Mouse (Mus musculus): ENCODE data around the gene Gmip. TPM values are rescaled to one million over a fixed set of nuclear protein-coding genes. Genes with fewer than 3 reads are reported as not detected.

The Gmip gene
- total and polyA plus RNA-seq, 3 experiments = 48.0 to 85.2 (median 61.2) TPM

DNA sequence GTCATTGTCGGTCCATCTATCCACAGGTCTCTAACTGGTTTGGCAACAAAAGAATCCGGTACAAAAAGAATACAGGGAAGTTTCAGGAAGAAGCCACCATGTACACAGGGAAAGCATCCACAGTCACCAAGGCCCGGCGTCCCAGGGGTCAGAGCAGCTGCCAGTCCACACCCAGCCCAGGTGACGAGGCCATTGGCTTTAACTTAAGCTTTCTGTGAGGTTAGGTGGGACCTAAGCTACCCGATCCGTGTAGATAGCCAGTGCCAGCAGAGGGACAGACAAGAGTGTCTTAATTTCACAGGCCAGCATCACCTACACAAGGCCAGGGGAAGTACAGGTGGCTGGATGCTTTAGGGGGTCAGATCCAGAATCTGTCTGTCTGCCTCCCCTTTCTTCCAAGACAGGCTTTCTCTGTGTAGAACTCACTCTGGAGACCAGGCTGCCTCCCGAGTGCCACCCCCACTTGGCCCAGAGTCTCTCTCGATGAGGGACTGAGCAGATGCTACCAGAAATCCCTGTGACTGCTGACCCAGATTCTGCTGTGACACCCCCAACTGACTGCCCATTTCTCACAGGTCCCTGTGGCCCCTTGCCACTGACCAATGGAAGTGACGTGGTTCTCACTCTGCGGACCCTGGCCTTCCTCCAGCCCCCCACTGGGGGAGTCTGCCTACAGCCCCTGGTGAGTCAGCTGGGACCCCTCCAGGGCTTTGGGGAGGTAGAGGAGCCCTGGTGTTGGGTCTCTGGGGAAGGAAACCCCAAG lies 61.7 kb downstream of the Gmip start:
- Histone ChIP-seq H3K4me1 (ENCODE audit: insufficient read depth, low read depth, low read length) (peaks cover 3% of the 10 kb centered on the region; the same call in 1 of the 2 replicates), H3K27me3 (ENCODE audit: insufficient read depth, low read length) (peaks cover 23% of the 10 kb centered on the region), H3K36me3 (replicated peaks) (no peaks in the 10 kb centered on the region), H3K9me3 (replicated peaks) (no peaks in the 10 kb centered on the region), H3K4me3 (ENCODE audit: low read depth, low read length) (no peak overlapping the region)
- TF ChIP-seq CTCF (IDR thresholded peaks at IDR 0.05; ENCODE audit: low read depth, low read length) = no peak
- TF ChIP-seq GATA1 (IDR thresholded peaks at IDR 0.05; ENCODE audit: borderline replicate concordance, low read length) = no peak
- no peak for TF ChIP-seq TAL1 (conservative IDR thresholded peaks at IDR 0.05; ENCODE audit: low read depth, low read length)
- no peak for TF ChIP-seq GATA2 (IDR thresholded peaks at IDR 0.05; ENCODE audit: borderline replicate concordance, low read depth, low read length)
- no peak for TF ChIP-seq POLR2AphosphoS5 (IDR thresholded peaks at IDR 0.05; ENCODE audit: insufficient replicate concordance, low read depth, low read length)
- no peak for DNase-seq (ENCODE audit: low spot score)
- ATAC-seq (ENCODE audit: extremely low read depth, insufficient number of reproducible peaks, low FRiP score, poor library complexity, severe bottlenecking) = no peak

DNA sequence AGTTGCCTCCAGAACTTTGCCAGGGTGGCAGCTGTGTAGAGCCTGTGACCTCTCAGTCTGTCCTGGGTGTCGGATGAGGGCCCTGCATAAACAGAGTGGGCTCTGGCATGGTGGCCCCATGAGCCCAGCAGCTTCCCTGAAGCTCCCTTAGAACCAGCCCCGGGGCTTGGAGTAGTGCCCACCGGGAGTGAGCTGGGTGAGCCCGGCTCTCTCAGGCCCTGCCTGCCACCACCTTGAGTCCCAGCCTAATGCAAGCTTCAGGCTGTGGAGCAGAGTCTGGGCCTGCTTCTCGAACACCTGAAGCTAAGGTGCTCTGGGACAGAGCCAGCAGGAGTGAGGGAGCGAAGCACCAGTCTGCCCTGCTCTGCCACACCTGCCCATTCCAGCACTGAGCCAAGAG lies 62.4 kb downstream of the Gmip start:
- peaks cover 23% of the 10 kb centered on the region for H3K27me3 ChIP-seq (ENCODE audit: insufficient read depth, low read length)
- no peak for DNase-seq (ENCODE audit: low spot score)
- no peaks in the 10 kb centered on the region for H3K9me3 ChIP-seq (replicated peaks)
- ATAC-seq (ENCODE audit: extremely low read depth, insufficient number of reproducible peaks, low FRiP score, poor library complexity, severe bottlenecking) = no peak
- H3K4me3 ChIP-seq (ENCODE audit: low read depth, low read length) = no peak overlapping the region
- no peaks in the 10 kb centered on the region for H3K36me3 ChIP-seq (replicated peaks)
- H3K4me1 ChIP-seq (ENCODE audit: insufficient read depth, low read depth, low read length) = peaks cover 3% of the 10 kb centered on the region; the same call in 1 of the 2 replicates
- TF ChIP-seq GATA2 (IDR thresholded peaks at IDR 0.05; ENCODE audit: borderline replicate concordance, low read depth, low read length) (no peak), TAL1 (conservative IDR thresholded peaks at IDR 0.05; ENCODE audit: low read depth, low read length) (no peak), GATA1 (IDR thresholded peaks at IDR 0.05; ENCODE audit: borderline replicate concordance, low read length) (no peak), CTCF (IDR thresholded peaks at IDR 0.05; ENCODE audit: low read depth, low read length) (no peak), POLR2AphosphoS5 (IDR thresholded peaks at IDR 0.05; ENCODE audit: insufficient replicate concordance, low read depth, low read length) (no peak)

Other genes with a start within 250 kb of the Gmip start
- gene Zfp868, start 183.1 kb upstream of the Gmip start, total RNA-seq (2014; fragmentation: Nextera tagmentation) = 52.1 and 63.8 TPM in 2 replicates
- 27.4 and 28.5 TPM in 2 replicates for gene Zfp868, start 183.1 kb upstream of the Gmip start, total RNA-seq (2017)
- gene Zfp868, start 183.1 kb upstream of the Gmip start, polyA plus RNA-seq (2012) = 1.0 and 1.6 TPM in 2 replicates
- gene Zfp964, start 154.2 kb upstream of the Gmip start, total RNA-seq (2014; fragmentation: Nextera tagmentation) = 0.29 and 0.53 TPM in 2 replicates
- 0.16 and 0.29 TPM in 2 replicates for gene Zfp964, start 154.2 kb upstream of the Gmip start, total RNA-seq (2017)
- gene Zfp964, start 154.2 kb upstream of the Gmip start, polyA plus RNA-seq (2012) = not detected in 2 replicates
- gene Zfp869, start 98.0 kb upstream of the Gmip start, total RNA-seq (2014; fragmentation: Nextera tagmentation) = 34.8 and 41.2 TPM in 2 replicates
- gene Zfp869, start 98.0 kb upstream of the Gmip start, total RNA-seq (2017) = 33.6 and 37.9 TPM in 2 replicates
- gene Zfp869, start 98.0 kb upstream of the Gmip start, polyA plus RNA-seq (2012) = 1.3 and 1.4 TPM in 2 replicates
- 13.4 and 16.4 TPM in 2 replicates for gene Zfp963, start 58.7 kb upstream of the Gmip start, total RNA-seq (2014; fragmentation: Nextera tagmentation)
- gene Zfp963, start 58.7 kb upstream of the Gmip start, total RNA-seq (2017) = 6.7 and 7.5 TPM in 2 replicates
- 0.45 and 0.51 TPM in 2 replicates for gene Zfp963, start 58.7 kb upstream of the Gmip start, polyA plus RNA-seq (2012)
- not detected in 2 replicates for gene Gm20422, start 33.8 kb upstream of the Gmip start, total RNA-seq (2014; fragmentation: Nextera tagmentation)
- 0.38 TPM in 1 of 2 replicates, not detected in the other for gene Gm20422, start 33.8 kb upstream of the Gmip start, total RNA-seq (2017)
- 0.99 and 1.4 TPM in 2 replicates for gene Gm20422, start 33.8 kb upstream of the Gmip start, polyA plus RNA-seq (2012)
- gene Atp13a1, start 17.5 kb upstream of the Gmip start, total RNA-seq (2014; fragmentation: Nextera tagmentation) = 27.8 and 29.8 TPM in 2 replicates
- gene Atp13a1, start 17.5 kb upstream of the Gmip start, total RNA-seq (2017) = 17.8 and 23.8 TPM in 2 replicates
- 40.7 and 43.6 TPM in 2 replicates for gene Atp13a1, start 17.5 kb upstream of the Gmip start, polyA plus RNA-seq (2012)
- gene Zfp866, start 17.5 kb upstream of the Gmip start, total RNA-seq (2014; fragmentation: Nextera tagmentation) = 32.8 and 36.6 TPM in 2 replicates
- gene Zfp866, start 17.5 kb upstream of the Gmip start, total RNA-seq (2017) = 35.3 and 35.4 TPM in 2 replicates
- gene Zfp866, start 17.5 kb upstream of the Gmip start, polyA plus RNA-seq (2012) = 1.2 and 1.9 TPM in 2 replicates
- 2.5 and 4.3 TPM in 2 replicates for gene Lpar2, start 13.8 kb downstream of the Gmip start, total RNA-seq (2014; fragmentation: Nextera tagmentation)
- gene Lpar2, start 13.8 kb downstream of the Gmip start, total RNA-seq (2017) = 1.5 and 1.8 TPM in 2 replicates
- 0.65 and 0.69 TPM in 2 replicates for gene Lpar2, start 13.8 kb downstream of the Gmip start, polyA plus RNA-seq (2012)
- 2.0 and 2.2 TPM in 2 replicates for gene Pbx4, start 23.8 kb downstream of the Gmip start, total RNA-seq (2014; fragmentation: Nextera tagmentation)
- gene Pbx4, start 23.8 kb downstream of the Gmip start, total RNA-seq (2017) = 3.7 and 4.4 TPM in 2 replicates
- gene Pbx4, start 23.8 kb downstream of the Gmip start, polyA plus RNA-seq (2012) = 2.0 and 2.8 TPM in 2 replicates
- gene Cilp2, start 79.0 kb downstream of the Gmip start, total RNA-seq (2014; fragmentation: Nextera tagmentation) = not detected in 2 replicates
- under 0.01 TPM in 1 of 2 replicates, not detected in the other for gene Cilp2, start 79.0 kb downstream of the Gmip start, total RNA-seq (2017)
- gene Cilp2, start 79.0 kb downstream of the Gmip start, polyA plus RNA-seq (2012) = 0.01 and 0.03 TPM in 2 replicates
- gene Tssk6, start 93.5 kb downstream of the Gmip start, total RNA-seq (2014; fragmentation: Nextera tagmentation) = not detected in 2 replicates
- gene Tssk6, start 93.5 kb downstream of the Gmip start, total RNA-seq (2017) = 0.22 TPM in 1 of 2 replicates, not detected in the other
- gene Tssk6, start 93.5 kb downstream of the Gmip start, polyA plus RNA-seq (2012) = 0.12 and 0.15 TPM in 2 replicates
- 64.6 and 85.0 TPM in 2 replicates for gene Ndufa13, start 93.9 kb downstream of the Gmip start, total RNA-seq (2014; fragmentation: Nextera tagmentation)
- gene Ndufa13, start 93.9 kb downstream of the Gmip start, total RNA-seq (2017) = 111 and 124 TPM in 2 replicates
- 119 and 158 TPM in 2 replicates for gene Ndufa13, start 93.9 kb downstream of the Gmip start, polyA plus RNA-seq (2012)
- 7.3 TPM in 1 of 2 replicates, not detected in the other for gene Yjefn3, start 94.0 kb downstream of the Gmip start, total RNA-seq (2014; fragmentation: Nextera tagmentation)
- 2.1 TPM in 2 replicates for gene Yjefn3, start 94.0 kb downstream of the Gmip start, total RNA-seq (2017)
- gene Yjefn3, start 94.0 kb downstream of the Gmip start, polyA plus RNA-seq (2012) = 1.8 and 2.3 TPM in 2 replicates
- gene Gatad2a, start 187.7 kb downstream of the Gmip start, total RNA-seq (2014; fragmentation: Nextera tagmentation) = 99.3 and 101 TPM in 2 replicates
- 44.4 and 52.2 TPM in 2 replicates for gene Gatad2a, start 187.7 kb downstream of the Gmip start, total RNA-seq (2017)
- gene Gatad2a, start 187.7 kb downstream of the Gmip start, polyA plus RNA-seq (2012) = 104 and 139 TPM in 2 replicates
- 49.6 and 53.2 TPM in 2 replicates for gene Mau2, start 234.1 kb downstream of the Gmip start, total RNA-seq (2014; fragmentation: Nextera tagmentation)
- gene Mau2, start 234.1 kb downstream of the Gmip start, total RNA-seq (2017) = 35.4 and 37.8 TPM in 2 replicates
- gene Mau2, start 234.1 kb downstream of the Gmip start, polyA plus RNA-seq (2012) = 29.6 and 34.2 TPM in 2 replicates
- gene Sugp1, start 234.1 kb downstream of the Gmip start, total RNA-seq (2014; fragmentation: Nextera tagmentation) = 17.9 and 43.3 TPM in 2 replicates
- 33.1 and 36.0 TPM in 2 replicates for gene Sugp1, start 234.1 kb downstream of the Gmip start, total RNA-seq (2017)
- gene Sugp1, start 234.1 kb downstream of the Gmip start, polyA plus RNA-seq (2012) = 44.9 and 52.9 TPM in 2 replicates